Mouse (Mus musculus) limb, embryonic 14.5 days (tissue): Measurements from ENCODE around the gene Upb1. TPM values are rescaled to one million over a fixed set of nuclear protein-coding genes. Genes with fewer than 3 reads are reported as not detected.

ENCODE experiments used
- ATAC-seq: fragments of 200-750 bp; cut with Nextera tagmentation; 2 replicates; pipeline ENCODE4 v1.8.0; 2017; ENCODE audit warnings: low read depth, moderate number of reproducible peaks, moderate TSS enrichment; ENCODE audit not compliant: low FRiP score
- DNase-seq: peaks from one replicate; pipeline ENCODE4 v3.0.0-alpha.2; 2015; ENCODE audit warnings: low spot score
- H3K27ac ChIP-seq: fragments of 300-500 bp; sonication (generic); replicated peaks from 2 replicates; pipeline ENCODE4 v1.5.1; 2014; ENCODE audit warnings: low read depth, mild to moderate bottlenecking, low read length, moderate library complexity, mixed read lengths
- H3K27me3 ChIP-seq: fragments of 300-500 bp; sonication (generic); 2 replicates; pipeline ENCODE4 v1.6.1; 2014; ENCODE audit warnings: low read length, mixed read lengths; ENCODE audit not compliant: control insufficient read depth, insufficient read depth
- H3K36me3 ChIP-seq: fragments of 300-500 bp; sonication (generic); 2 replicates; pipeline ENCODE4 v1.6.1; 2014; ENCODE audit warnings: mild to moderate bottlenecking, low read length, moderate library complexity, mixed read lengths; ENCODE audit not compliant: control insufficient read depth, insufficient read depth
- H3K4me1 ChIP-seq: fragments of 300-500 bp; sonication (generic); 2 replicates; pipeline ENCODE4 v1.6.1; 2014; ENCODE audit warnings: antibody characterized with exemption, low read length, mixed read lengths; ENCODE audit not compliant: control insufficient read depth, insufficient read depth
- H3K4me2 ChIP-seq: fragments of 300-500 bp; sonication (generic); replicated peaks from 2 replicates; pipeline ENCODE4 v1.6.1; 2014; ENCODE audit warnings: low read depth, mild to moderate bottlenecking, low read length, moderate library complexity; ENCODE audit not compliant: severe bottlenecking
- H3K4me3 ChIP-seq: fragments of 300-500 bp; sonication (generic); replicated peaks from 2 replicates; pipeline ENCODE4 v1.5.1; 2014; ENCODE audit warnings: low read length
- H3K9ac ChIP-seq: fragments of 300-500 bp; sonication (generic); 2 replicates; pipeline ENCODE4 v1.6.1; 2014; ENCODE audit warnings: mild to moderate bottlenecking, low read depth, low read length, moderate library complexity; ENCODE audit not compliant: severe bottlenecking
- H3K9me3 ChIP-seq: fragments of 300-500 bp; sonication (generic); 2 replicates; pipeline ENCODE4 v1.6.1; 2016; ENCODE audit warnings: low read length; ENCODE audit not compliant: control insufficient read depth
- POLR2A ChIP-seq: fragments of 200-500 bp; IDR thresholded peaks from 2 replicates; pipeline ENCODE4 v1.8.0; 2012; ENCODE audit warnings: inconsistent platforms, mild to moderate bottlenecking, moderate library complexity, borderline replicate concordance; ENCODE audit not compliant: insufficient read depth, insufficient read length; ENCODE audit errors: extremely low read depth
- WGBS: fragments of 180-500 bp; shearing (Covaris S2); extraction: QIAGEN DNeasy Blood & Tissue Kit; methylation state at CpG from one replicate; pipeline ENCODE4 v1.1.7; 2014; 5-methylcytosine and 5-hydroxymethylcytosine counted together
- polyA plus RNA-seq, 2 experiments: library from polyadenylated mRNA; depleted of rRNA in 1 of 2; stranded (reverse) in 1 of 2; unstranded in 1 of 2; fragments of >200 nt; fragmentation: Nextera tagmentation in 1 of 2; extraction: Ambion mirVana in 1 of 2; gene quantifications; 2 replicates each; pipeline versions ENCODE4 v1.2.1 to v1.2.3; 2012 to 2014

The Upb1 gene
- polyA plus RNA-seq, 2 experiments, result 0.55 to 0.84 TPM

DNA sequence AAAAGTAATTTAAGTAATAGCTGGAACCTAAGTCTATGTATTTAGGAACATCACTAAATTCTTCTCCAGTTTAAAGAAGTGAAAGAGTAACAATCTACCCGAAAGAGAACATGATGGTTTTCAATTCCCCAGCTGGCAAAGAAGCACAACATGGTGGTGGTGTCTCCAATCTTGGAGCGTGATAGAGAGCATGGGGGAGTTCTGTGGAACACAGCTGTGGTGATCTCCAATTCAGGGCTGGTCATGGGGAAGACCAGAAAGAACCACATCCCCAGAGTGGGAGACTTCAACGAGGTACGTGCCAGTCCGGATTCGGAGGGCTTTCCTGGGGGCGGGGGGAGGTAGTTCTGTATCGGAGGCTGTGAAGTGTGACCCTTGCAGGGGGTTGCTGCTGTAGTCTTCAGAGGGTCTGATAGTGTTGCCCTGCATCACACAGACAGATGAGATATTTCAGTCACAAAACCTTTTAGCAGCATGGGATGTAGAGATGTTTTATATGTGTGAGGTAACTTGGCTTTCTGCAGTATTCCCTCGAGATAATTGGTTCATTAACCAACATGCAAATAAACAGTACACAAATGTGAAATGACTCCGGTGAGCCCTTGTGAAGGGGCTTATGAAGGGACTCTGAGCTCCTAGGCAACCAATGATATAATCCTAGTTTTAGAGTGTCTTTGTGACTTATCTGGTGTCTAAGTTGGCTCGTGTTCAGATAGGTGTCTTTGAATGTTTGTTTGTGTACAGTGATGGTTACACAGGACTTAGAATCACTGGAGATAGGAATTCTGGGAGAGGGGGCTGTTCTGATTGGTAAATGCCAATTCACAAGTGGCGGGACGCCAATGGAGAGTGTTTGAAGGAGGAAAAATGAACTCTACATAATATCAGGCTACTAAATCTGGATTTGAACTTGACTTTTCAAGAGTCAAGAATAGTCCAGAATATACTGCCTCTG, 27.4 kb downstream of the Upb1 start:
- H3K4me2 ChIP-seq, result no peak overlapping the region
- 85% methylated on average over 13 of the region's 13 CpGs for WGBS

DNA sequence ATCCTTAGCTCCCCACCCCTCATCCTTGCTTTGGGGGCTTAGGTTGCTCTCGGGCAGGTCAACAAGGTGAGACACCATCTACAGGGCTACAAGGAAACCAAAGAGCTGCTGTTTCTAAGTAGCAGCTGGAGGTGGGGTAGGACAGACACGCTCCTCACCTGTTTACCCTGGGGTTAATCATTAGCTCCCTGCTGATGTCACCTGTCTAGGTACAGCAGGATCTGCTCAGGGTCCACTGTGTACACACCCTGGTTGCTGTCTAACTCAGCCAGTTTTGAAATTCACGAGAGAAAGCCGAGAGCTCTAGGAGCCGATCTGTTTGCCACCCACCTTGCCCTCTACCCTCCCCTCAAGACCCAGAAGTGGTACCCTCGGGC, 28.1 kb downstream of the Upb1 start:
- H3K27me3 ChIP-seq, result no peaks in the 10 kb centered on the region
- WGBS, result 79% methylated on average over 6 of the region's 6 CpGs
- ATAC-seq (no peak), DNase-seq (no peak)
- H3K9me3 ChIP-seq, result no peaks in the 10 kb centered on the region
- no peaks in the 10 kb centered on the region for H3K4me1 ChIP-seq
- H3K27ac ChIP-seq, result no peak overlapping the region
- no peak overlapping the region for H3K9ac ChIP-seq
- no peak for TF ChIP-seq POLR2A
- no peak overlapping the region for H3K4me3 ChIP-seq
- no peak overlapping the region for H3K4me2 ChIP-seq
- H3K36me3 ChIP-seq, result no peaks in the 10 kb centered on the region

More for the DNA sequence above, 27.4 kb downstream of the Upb1 start:
- Histone ChIP-seq H3K4me3 (no peak overlapping the region), H3K4me1 (no peaks in the 10 kb centered on the region), H3K36me3 (no peaks in the 10 kb centered on the region), H3K27ac (no peak overlapping the region), H3K9ac (no peak overlapping the region), H3K27me3 (no peaks in the 10 kb centered on the region), H3K9me3 (no peaks in the 10 kb centered on the region)
- DNase-seq, result no peak
- no peak for TF ChIP-seq POLR2A
- ATAC-seq, result no peak

DNA sequence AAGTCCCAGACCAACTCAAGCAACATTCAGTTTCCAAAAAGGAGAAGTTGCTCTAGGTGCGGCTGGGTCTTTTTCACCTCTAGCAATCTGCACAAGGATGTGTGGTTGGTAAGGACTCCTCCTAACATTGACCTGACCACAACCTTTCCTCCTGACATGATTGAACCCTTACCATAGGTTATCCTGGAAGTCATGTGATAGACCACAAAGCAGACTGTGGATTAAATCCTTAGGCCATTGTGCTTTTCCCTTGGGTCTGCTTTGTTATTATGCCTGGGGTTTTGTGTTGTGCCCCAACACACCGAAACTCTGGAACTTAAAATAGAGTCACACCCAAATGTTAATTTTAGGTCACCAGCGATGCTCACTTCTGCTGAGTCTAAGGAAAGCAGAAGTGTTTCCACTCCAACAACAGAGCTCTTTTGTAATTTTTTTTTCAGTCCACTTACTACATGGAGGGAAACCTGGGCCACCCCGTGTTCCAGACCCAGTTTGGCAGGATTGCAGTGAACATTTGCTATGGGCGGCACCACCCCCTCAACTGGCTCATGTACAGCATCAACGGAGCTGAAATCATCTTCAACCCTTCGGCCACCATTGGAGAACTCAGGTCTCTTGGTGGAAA, 28.7 kb downstream of the Upb1 start:
- WGBS, result 83% methylated on average over 7 of the region's 7 CpGs
- ATAC-seq (no peak), DNase-seq (no peak)

GRCm38 (mm10) chr10:75430147-75430537, 29.2 kb downstream of the Upb1 start:
- Histone ChIP-seq H3K9ac (no peak overlapping the region), H3K9me3 (no peaks in the 10 kb centered on the region), H3K36me3 (no peaks in the 10 kb centered on the region), H3K27me3 (no peaks in the 10 kb centered on the region), H3K4me1 (no peaks in the 10 kb centered on the region), H3K27ac (no peak overlapping the region), H3K4me2 (no peak overlapping the region), H3K4me3 (no peak overlapping the region)
- DNase-seq, result no peak
- ATAC-seq, result no peak
- no peak for TF ChIP-seq POLR2A
- WGBS, result 87% methylated on average over 5 of the region's 5 CpGs

More for the DNA sequence above, 28.7 kb downstream of the Upb1 start:
- H3K9me3 ChIP-seq, result no peaks in the 10 kb centered on the region
- H3K27me3 ChIP-seq, result no peaks in the 10 kb centered on the region
- no peak overlapping the region for H3K9ac ChIP-seq
- H3K4me1 ChIP-seq, result no peaks in the 10 kb centered on the region
- no peak for TF ChIP-seq POLR2A
- H3K36me3 ChIP-seq, result no peaks in the 10 kb centered on the region
- no peak overlapping the region for H3K4me3 ChIP-seq
- H3K4me2 ChIP-seq, result no peak overlapping the region
- H3K27ac ChIP-seq, result no peak overlapping the region

GRCm38 (mm10) chr10:75430633-75431032, 29.7 kb downstream of the Upb1 start:
- Histone ChIP-seq H3K9me3 (no peaks in the 10 kb centered on the region), H3K4me2 (no peak overlapping the region), H3K9ac (no peak overlapping the region), H3K27me3 (no peaks in the 10 kb centered on the region), H3K4me1 (no peaks in the 10 kb centered on the region), H3K27ac (no peak overlapping the region), H3K36me3 (no peaks in the 10 kb centered on the region), H3K4me3 (no peak overlapping the region)
- no peak for TF ChIP-seq POLR2A
- WGBS, result 95% methylated on average over 6 of the region's 6 CpGs
- ATAC-seq (no peak), DNase-seq (no peak)
